Mouse (Mus musculus) embryonic fibroblast, embryonic 13.5 days (primary cell): ENCODE results near the gene Tmbim1.

Experiments
- CTCF ChIP-seq: IDR thresholded peaks from 2 replicates; pipeline ENCODE4 v1.5.1; 2011; ENCODE audit warnings: mild to moderate bottlenecking, control low read depth, low read length, moderate library complexity, borderline replicate concordance; ENCODE audit not compliant: insufficient read depth
- POLR2A ChIP-seq: IDR thresholded peaks from 2 replicates; pipeline ENCODE4 v1.6.1; 2011; ENCODE audit warnings: low read depth, mild to moderate bottlenecking, control low read depth, low read length, moderate library complexity

DNA sequence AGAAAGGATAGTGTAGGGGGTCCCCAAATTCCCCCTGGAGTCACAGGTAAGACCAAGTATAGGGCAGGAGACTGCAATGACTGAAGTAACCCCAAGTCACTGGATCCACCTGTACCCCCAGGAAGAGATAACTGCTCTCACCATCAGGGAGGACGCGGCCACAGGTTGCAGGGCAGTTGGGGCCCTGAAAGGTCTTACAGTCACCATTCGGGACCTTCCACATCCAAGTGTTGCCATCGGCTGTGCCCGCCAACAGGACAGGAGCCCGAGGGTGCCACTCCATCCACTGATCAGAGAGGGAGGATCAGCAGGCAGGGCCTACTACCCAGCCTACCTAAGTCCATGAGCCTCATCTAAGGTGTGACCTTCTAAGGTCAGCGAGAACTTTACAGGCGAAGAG is 23.5 kb downstream of the Tmbim1 start:
- TF ChIP-seq POLR2A (no peak), CTCF (no peak)
